Mouse (Mus musculus) G1E (cell line): ENCODE data around the gene Nrxn3. TPM values are rescaled to one million over a fixed set of nuclear protein-coding genes. Genes with fewer than 3 reads are reported as not detected.

Source experiments
- ATAC-seq: 2 replicates; pipeline ENCODE4 v1.8.0; 2016; ENCODE audit warnings: mild to moderate bottlenecking; ENCODE audit not compliant: insufficient number of reproducible peaks, poor library complexity, low FRiP score, severe bottlenecking; ENCODE audit errors: extremely low read depth
- DNase-seq: peaks from one replicate; pipeline ENCODE4 v3.0.0; 2012; ENCODE audit warnings: low spot score
- H3K27me3 ChIP-seq: 2 replicates; pipeline ENCODE4 v1.6.1; 2012; ENCODE audit warnings: mild to moderate bottlenecking, low read length, inconsistent platforms; ENCODE audit not compliant: insufficient read depth
- H3K36me3 ChIP-seq: replicated peaks from 2 replicates; pipeline ENCODE3; 2012; ENCODE audit warnings: mild to moderate bottlenecking, inconsistent platforms
- H3K4me1 ChIP-seq: 2 replicates; pipeline ENCODE4 v1.6.1; 2012; ENCODE audit warnings: low read depth, low read length, inconsistent platforms, mixed read lengths; ENCODE audit not compliant: insufficient read depth
- H3K4me3 ChIP-seq: 2 replicates; pipeline ENCODE4 v1.5.1; 2012; ENCODE audit warnings: low read depth, mild to moderate bottlenecking, inconsistent platforms, low read length, moderate library complexity, mixed read lengths
- H3K9me3 ChIP-seq: replicated peaks from 2 replicates; pipeline ENCODE4 v1.6.1; 2012; ENCODE audit warnings: inconsistent platforms
- CTCF ChIP-seq: IDR thresholded peaks from 2 replicates; pipeline ENCODE4 v1.5.1; 2012; ENCODE audit warnings: low read depth, low read length, inconsistent platforms, mixed read lengths
- GATA1 ChIP-seq: IDR thresholded peaks from 2 replicates; pipeline ENCODE4 v1.6.1; 2012; ENCODE audit warnings: borderline replicate concordance, low read length, inconsistent platforms, mixed read lengths
- GATA2 ChIP-seq: IDR thresholded peaks from 2 replicates; pipeline ENCODE4 v1.6.1; 2012; ENCODE audit warnings: low read depth, low read length, inconsistent platforms, borderline replicate concordance
- POLR2AphosphoS5 ChIP-seq: IDR thresholded peaks from 2 replicates; pipeline ENCODE4 v1.6.1; 2012; ENCODE audit warnings: low read depth, low read length, inconsistent platforms; ENCODE audit not compliant: insufficient replicate concordance
- TAL1 ChIP-seq: conservative IDR thresholded peaks from 2 replicates; pipeline ENCODE4 v1.6.1; 2012; ENCODE audit warnings: low read depth, low read length, inconsistent platforms, mixed read lengths
- polyA plus RNA-seq: library from polyadenylated mRNA; stranded (reverse); fragments of >175 nt; gene quantifications from 2 replicates; pipeline ENCODE4 v1.2.3, GENCODE M21; 2012
- total RNA-seq, 2 experiments: library from RNA; stranded (forward) in 1 of 2; stranded (reverse) in 1 of 2; fragments of 200-1000 nt in 1 of 2; fragments of >200 nt in 1 of 2; fragmentation: Nextera tagmentation in 1 of 2; gene quantifications; 2 replicates each; pipeline ENCODE4 v1.2.3; 2014 to 2017

The Nrxn3 gene
- total and polyA plus RNA-seq, 3 experiments = 0.22 TPM; not detected in 2

- no peak overlapping the region for H3K4me3 ChIP-seq
- DNase-seq (no peak), ATAC-seq (no peak)
- TF ChIP-seq CTCF = no peak
- TF ChIP-seq TAL1 = no peak
- TF ChIP-seq POLR2AphosphoS5 = no peak
- TF ChIP-seq GATA2 = no peak
- TF ChIP-seq GATA1 = no peak
- no peaks in the 10 kb centered on the region for H3K36me3 ChIP-seq
- H3K4me1 ChIP-seq = no peaks in the 10 kb centered on the region
- peaks cover 14% of the 10 kb centered on the region for H3K9me3 ChIP-seq
- H3K27me3 ChIP-seq = no peaks in the 10 kb centered on the region
These were observed 1263.5 kb downstream of the Nrxn3 start for GRCm38 (mm10) chr12:89986219-89986618.

GRCm38 (mm10) chr12:89993273-89993672 lies 1270.6 kb downstream of the Nrxn3 start:
- no peaks in the 10 kb centered on the region for H3K4me1 ChIP-seq
- H3K27me3 ChIP-seq = no peaks in the 10 kb centered on the region
- H3K9me3 ChIP-seq = peaks cover 7% of the 10 kb centered on the region; the same call in 1 of the 2 replicates
- DNase-seq (no peak), ATAC-seq (no peak)
- H3K4me3 ChIP-seq = no peak overlapping the region
- TF ChIP-seq POLR2AphosphoS5 (no peak), TAL1 (no peak), GATA2 (no peak), CTCF (no peak)
- H3K36me3 ChIP-seq = no peaks in the 10 kb centered on the region

- no peaks in the 10 kb centered on the region for H3K4me1 ChIP-seq
- no peaks in the 10 kb centered on the region for H3K36me3 ChIP-seq
- H3K4me3 ChIP-seq = no peak overlapping the region
- no peak for ATAC-seq
- TF ChIP-seq TAL1 (no peak), GATA1 (no peak), POLR2AphosphoS5 (no peak), CTCF (no peak), GATA2 (no peak)
- DNase-seq = no peak
- peaks cover 2% of the 10 kb centered on the region; the same call in 1 of the 2 replicates for H3K9me3 ChIP-seq
- no peaks in the 10 kb centered on the region for H3K27me3 ChIP-seq
These were observed 1272.7 kb downstream of the Nrxn3 start for GRCm38 (mm10) chr12:89995392-89995791.

GRCm38 (mm10) chr12:90010280-90010679 lies 1287.6 kb downstream of the Nrxn3 start:
- Histone ChIP-seq H3K4me1 (no peaks in the 10 kb centered on the region), H3K36me3 (no peaks in the 10 kb centered on the region), H3K4me3 (no peak overlapping the region), H3K9me3 (peaks cover 2% of the 10 kb centered on the region; the same call in 1 of the 2 replicates), H3K27me3 (no peaks in the 10 kb centered on the region)
- ATAC-seq = no peak
- DNase-seq = no peak
- TF ChIP-seq TAL1 = no peak
- no peak for TF ChIP-seq CTCF

GRCm38 (mm10) chr12:90013958-90014357 lies 1291.3 kb downstream of the Nrxn3 start:
- H3K36me3 ChIP-seq = no peaks in the 10 kb centered on the region
- H3K4me1 ChIP-seq = no peaks in the 10 kb centered on the region
- no peak for TF ChIP-seq POLR2AphosphoS5
- TF ChIP-seq TAL1 = no peak
- TF ChIP-seq GATA2 = no peak
- TF ChIP-seq CTCF = no peak

GRCm38 (mm10) chr12:90027023-90027422 lies 1304.3 kb downstream of the Nrxn3 start:
- no peaks in the 10 kb centered on the region for H3K36me3 ChIP-seq
- no peaks in the 10 kb centered on the region for H3K27me3 ChIP-seq
- H3K9me3 ChIP-seq = peaks cover 10% of the 10 kb centered on the region; the same call in 1 of the 2 replicates
- TF ChIP-seq GATA1 = no peak
- no peak for TF ChIP-seq CTCF
- no peak for TF ChIP-seq TAL1
- TF ChIP-seq POLR2AphosphoS5 = no peak
- no peak for TF ChIP-seq GATA2
- no peak for DNase-seq
- H3K4me1 ChIP-seq = no peaks in the 10 kb centered on the region
- ATAC-seq = no peak
- no peak overlapping the region for H3K4me3 ChIP-seq

More at GRCm38 (mm10) chr12:90013958-90014357, 1291.3 kb downstream of the Nrxn3 start:
- no peaks in the 10 kb centered on the region for H3K27me3 ChIP-seq
- H3K4me3 ChIP-seq = no peak overlapping the region
- DNase-seq = no peak
- no peak for ATAC-seq
- H3K9me3 ChIP-seq = peaks cover 10% of the 10 kb centered on the region

GRCm38 (mm10) chr12:90041038-90041437 lies 1318.4 kb downstream of the Nrxn3 start:
- DNase-seq (no peak), ATAC-seq (no peak)
- no peak for TF ChIP-seq GATA2
- TF ChIP-seq GATA1 = no peak
- no peak for TF ChIP-seq CTCF
- TF ChIP-seq POLR2AphosphoS5 = no peak
- no peak for TF ChIP-seq TAL1
- Histone ChIP-seq H3K4me1 (no peaks in the 10 kb centered on the region), H3K27me3 (no peaks in the 10 kb centered on the region), H3K9me3 (peaks cover 4% of the 10 kb centered on the region; the same call in 1 of the 2 replicates), H3K4me3 (no peak overlapping the region), H3K36me3 (no peaks in the 10 kb centered on the region)
